Mouse (Mus musculus) B cell, adult (primary cell): ENCODE results near the gene Plch2. TPM values are rescaled to one million over a fixed set of nuclear protein-coding genes. Genes with fewer than 3 reads are reported as not detected.

Experiments
- total RNA-seq: library from RNA; stranded (reverse); gene quantifications from 4 replicates; pipeline ENCODE4 v1.2.4, GENCODE M21; 2023; ENCODE audit not compliant: inconsistent age

The Plch2 gene
- total RNA-seq: 0.35 to 0.72 TPM in 2 of 4 replicates, not detected in the others

DNA sequence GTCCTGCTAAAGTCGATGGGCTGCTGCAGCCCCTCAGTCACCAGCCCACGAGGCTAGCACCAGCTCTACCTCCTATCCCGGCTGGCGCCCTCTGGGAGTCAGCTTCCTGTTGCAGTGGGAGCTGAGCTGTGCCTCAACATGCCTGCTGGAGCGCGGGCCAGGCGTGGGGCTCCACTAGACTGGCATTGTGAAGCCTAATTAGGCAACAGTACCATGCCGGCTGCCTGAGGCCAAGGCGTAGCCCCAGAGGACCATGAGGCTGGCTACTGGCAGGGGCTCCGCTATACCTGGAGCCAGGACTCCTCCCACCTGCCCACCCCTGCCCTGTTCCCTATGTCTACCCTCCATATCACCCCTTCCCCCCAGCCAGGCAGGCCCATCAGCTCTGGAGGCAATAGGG, at the start of gene Plch2:
Gene Plch2 (minus strand): TSS at position 61 of the 400 bp plus-strand sequence.

DNA sequence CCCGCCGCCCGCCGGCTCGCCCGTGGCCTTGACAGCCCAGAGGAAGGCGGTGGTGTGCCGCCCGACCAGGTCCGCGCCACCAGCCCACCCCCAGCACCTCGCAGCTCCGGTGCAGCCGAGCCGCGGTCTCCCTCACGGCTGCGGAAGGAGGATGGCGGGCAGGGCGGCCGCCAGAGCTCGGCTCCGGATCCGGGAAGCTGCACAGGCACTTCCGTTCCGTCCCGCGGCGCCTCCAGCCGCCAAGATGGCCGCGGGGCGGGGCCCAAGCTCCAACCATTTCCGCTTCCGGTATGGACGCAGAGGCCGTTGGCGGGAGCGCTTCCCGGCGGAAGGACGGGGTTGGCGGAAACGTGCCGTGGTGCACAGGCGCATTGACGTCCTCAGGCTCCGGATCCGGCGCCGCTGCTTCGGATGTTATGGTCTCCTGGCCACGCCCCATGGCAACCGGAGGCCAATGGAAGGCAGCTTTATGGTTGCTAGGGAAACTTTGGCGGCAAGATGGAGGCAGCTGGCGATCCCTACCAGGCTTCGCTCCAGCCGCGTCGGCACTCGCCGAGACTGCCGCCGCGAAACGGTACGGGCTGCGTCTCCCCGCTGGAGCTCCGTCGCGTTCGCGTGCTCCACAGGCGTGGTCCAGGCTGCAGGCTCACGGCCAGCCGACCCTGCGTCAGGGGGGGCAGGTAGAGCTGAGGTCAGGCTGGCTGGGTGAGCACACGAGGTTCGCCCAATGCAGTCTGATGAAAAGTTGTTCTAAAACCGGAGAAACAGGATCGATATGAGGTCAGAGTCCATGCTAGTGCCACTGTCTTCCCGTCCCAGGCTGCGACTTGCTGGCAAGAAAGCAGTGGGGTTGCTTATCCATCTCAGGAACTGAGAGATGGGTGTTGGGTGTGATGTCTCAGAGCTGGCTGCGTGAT, 29.8 kb upstream of the Plch2 start, which contains the start of the genes Rer1 and Morn1:
Gene Rer1 (minus strand): TSS at position 275 of the 917 bp plus-strand sequence.
Gene Morn1 (plus strand): TSS at position 470 of the 917 bp plus-strand sequence.

DNA sequence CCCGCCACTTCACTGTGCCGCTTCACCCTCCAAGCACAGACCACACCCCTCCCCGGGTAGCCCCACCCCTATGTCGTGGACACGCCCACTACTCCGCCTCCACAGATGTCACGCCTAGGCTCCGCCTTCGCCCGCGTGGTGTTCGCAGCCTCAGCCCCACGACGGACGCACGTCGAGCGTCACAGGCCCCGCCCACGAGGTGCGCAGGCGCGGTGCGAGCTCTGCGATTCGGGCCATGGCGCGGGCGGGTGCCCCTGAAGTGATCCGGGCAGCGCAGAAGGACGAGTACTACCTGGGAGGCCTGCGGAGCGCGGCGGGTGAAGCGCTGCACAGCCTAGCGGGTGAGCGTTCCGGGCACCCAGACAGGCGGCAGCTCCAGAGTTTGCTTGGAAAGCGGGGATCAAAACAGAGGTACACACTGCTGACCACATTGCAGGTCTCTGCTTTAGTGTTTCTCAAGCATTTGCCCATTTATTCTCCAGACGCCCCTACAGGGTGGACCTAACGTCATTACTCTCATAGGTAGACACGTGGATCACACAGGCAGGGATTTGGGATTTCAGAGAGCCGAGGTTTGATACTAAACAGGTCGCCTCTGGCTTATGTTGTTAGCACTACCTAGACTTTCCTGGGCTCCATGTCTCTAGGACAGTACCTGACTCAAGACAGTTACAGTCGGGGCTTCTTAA, 10.4 kb upstream of the Plch2 start, which contains the start of gene Pex10:
Gene Pex10 (plus strand): TSS at position 183 of the 689 bp plus-strand sequence.

DNA sequence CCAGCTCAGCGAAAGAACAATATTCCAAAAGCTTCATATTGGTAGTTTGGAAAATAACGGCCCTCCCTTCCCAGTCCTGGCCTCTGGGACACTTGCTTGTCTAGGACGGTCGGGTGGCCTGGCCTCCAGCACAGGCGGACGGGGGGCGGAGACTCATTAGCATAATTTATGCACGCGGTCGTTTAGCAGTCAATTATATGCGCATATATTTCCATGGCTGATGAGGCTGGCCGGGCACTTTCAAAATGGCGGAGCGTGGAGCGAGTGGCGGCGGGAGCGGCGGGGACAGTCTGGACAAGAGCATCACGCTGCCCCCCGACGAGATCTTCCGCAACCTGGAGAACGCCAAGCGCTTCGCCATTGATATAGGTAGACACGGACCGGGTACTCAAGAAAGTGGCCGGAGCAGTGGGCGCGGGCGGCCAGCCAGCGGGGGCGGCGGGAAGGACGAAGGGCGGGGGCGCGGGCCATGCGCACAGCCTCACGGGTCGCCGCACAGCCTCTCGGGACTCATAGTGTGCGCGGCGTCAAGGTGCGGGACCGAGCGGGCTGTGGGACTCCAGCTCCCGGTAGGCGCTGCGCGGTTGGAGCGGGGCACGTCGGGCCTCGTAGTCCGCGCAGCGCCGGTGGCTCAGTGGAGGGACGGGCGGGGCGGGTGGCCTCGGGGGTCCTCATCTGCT, 92.5 kb downstream of the Plch2 start, which contains the start of gene Pank4:
Gene Pank4 (plus strand): TSS at position 223 of the 680 bp plus-strand sequence.

DNA sequence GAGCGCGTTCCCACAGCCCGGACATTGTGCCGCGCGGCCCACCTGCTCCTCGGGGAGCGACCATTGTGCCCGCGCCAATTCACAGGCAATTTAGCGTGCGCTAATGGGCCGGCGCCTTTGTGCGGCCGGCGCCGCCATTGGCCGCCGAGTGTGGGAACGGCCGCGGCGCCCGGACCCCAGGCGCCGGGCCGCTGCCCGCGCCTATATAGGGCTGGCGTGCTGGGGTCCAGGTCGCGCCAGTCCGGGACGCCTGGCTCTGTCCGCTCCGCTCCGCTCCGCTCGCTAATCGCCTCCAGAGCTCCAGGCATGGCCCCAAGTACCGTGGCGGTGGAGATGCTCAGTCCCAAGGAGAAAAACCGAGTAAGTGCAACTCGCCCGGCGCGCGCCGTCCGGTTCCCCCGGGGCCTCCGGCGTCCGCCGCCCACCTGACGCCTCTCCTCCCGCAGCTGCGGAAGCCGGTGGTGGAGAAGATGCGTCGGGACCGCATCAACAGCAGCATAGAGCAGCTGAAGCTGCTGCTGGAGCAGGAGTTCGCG, 95.8 kb downstream of the Plch2 start, which contains the start of gene Hes5:
Gene Hes5 (plus strand): TSS at position 234 of the 536 bp plus-strand sequence.

Other genes with a start within 250 kb of the Plch2 start
- not detected in 4 replicates for gene Ttc34, start 219.3 kb downstream of the Plch2 start, total RNA-seq
- gene Mmel1, start 187.2 kb downstream of the Plch2 start, total RNA-seq: not detected in 4 replicates
- 1.3 to 4.5 TPM (median 2.9 TPM) in 4 replicates for gene Fam213b, start 157.6 kb downstream of the Plch2 start, total RNA-seq
- 45.2 to 53.5 TPM (median 47.9 TPM) in 4 replicates for gene Tnfrsf14, start 128.2 kb downstream of the Plch2 start, total RNA-seq
- gene Hes5, start 95.9 kb downstream of the Plch2 start, total RNA-seq: 8.5 to 11.2 TPM (median 9.9 TPM) in 4 replicates
- gene Pank4, start 92.7 kb downstream of the Plch2 start, total RNA-seq: 82.6 to 95.1 TPM (median 87.1 TPM) in 4 replicates
- gene Pex10, start 10.2 kb upstream of the Plch2 start, total RNA-seq: 6.7 to 11.2 TPM (median 6.9 TPM) in 4 replicates
- 51.3 to 54.7 TPM (median 53.0 TPM) in 4 replicates for gene Rer1, start 29.6 kb upstream of the Plch2 start, total RNA-seq
- 1.4 to 6.7 TPM (median 2.9 TPM) in 4 replicates for gene Morn1, start 29.8 kb upstream of the Plch2 start, total RNA-seq
- gene Ski, start 165.8 kb upstream of the Plch2 start, total RNA-seq: 46.1 to 52.1 TPM (median 50.4 TPM) in 4 replicates
- gene Faap20, start 193.0 kb upstream of the Plch2 start, total RNA-seq: 37.2 to 46.5 TPM (median 41.4 TPM) in 4 replicates